Mouse (Mus musculus): ENCODE results near the gene Serf1.
"Not testable (repeated sequence)": the region's sequence is repeated elsewhere in the genome, so short reads cannot be mapped to it uniquely, and the experiment has no call there.

The Serf1 gene

DNA sequence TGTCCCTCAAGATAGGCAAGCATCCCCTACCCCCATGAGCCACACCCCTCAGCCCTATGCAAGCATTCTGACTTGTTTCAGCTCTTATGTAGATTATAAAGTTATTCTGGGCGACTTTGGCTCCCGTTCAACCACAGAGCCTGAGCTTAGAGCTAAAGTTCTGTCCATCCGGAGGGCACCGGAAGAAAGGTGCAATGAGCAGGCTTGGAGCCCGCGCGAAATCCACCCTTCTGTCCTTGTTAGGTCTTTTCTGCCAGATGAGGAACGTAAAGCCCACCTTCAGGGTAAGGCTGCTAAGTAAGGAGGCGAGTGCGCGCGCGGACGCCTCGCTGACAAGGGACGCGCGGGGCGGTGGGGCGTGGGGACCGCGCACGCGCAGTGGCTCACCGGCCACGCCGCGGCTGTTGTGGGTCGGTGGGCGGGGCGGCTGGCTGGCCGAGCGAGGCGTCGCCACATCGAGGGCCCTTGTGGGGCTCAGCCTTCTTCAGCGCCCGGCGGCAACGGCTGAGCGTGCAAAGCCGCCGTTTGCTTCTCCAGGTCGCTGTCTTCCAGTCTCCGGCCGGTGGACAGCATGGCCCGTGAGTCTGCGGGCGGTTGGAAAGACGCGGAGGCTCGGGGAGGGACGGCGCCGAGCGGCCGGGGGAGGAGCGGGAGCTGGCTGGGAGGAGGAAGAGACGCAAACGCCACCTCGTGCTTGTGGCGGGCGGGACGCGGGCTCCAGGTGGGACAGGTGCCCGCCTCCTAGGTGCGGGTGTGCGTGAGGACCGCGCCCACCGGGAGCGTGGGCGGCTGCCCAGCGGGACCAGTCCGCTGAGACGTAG, at the start of gene Serf1:
TSS of gene Serf1 (plus strand) at position 361 of the 821 bp plus-strand sequence.
- DNase-seq, result peak; percentile 98

DNA sequence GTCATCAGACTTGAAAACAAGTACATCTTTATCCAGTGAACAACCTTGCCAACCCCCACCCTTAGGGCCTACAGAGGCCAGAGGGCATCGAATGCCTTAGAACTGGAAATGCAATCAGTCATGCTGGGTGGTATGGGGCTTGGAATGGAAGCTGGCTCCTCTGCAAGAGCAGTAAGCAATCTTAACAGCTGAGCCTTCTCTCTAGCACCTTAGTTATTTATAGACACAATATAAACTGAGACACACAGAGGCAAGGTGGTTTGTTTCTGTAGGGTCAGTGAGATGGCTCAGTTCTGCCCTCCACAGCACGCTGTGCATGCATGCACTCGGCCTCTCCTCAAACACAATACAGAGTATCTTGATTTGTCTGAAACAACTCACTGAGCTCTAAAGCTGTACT, 43.9 kb upstream of the Serf1 start:
- DNase-seq, result no peak

DNA sequence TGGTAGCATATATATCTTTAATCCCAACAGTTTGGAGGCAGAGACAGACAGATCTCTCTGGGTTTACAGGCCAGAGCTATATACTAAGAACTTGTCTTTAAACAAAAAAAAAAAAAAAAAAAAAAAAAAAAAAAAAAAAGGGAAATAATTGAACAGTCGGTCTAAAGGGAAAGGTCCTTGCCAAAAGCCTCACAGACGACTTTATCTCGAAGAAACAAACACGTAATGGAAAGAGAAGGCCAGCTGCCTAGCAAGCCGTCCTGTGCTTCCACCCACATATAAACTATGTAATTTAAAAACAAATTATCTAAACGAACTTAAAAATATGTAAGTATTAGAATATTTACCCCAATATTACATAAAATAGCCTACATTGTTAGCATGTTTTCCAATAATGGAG, 40.0 kb upstream of the Serf1 start:
- no peak for DNase-seq

DNA sequence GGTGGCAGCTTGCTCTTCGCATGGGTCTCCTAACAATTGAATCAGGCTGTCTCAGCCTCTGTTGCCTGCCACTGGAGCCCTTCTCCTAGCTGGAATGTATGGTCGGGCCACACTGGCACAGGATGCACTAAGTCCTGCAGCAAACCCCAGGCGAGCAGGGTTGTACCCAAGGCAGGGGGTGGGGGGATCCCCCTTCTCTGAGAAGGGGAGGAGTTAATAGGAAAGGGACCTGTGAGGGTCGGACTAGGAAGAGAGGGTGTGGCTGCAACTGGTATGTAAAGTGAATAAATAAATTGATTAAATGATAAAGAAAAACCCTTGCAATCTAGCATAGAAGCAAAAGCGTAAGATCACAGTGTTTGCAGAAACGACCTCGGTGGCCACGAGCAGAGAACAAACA, 36.3 kb upstream of the Serf1 start:
- no peak for DNase-seq

DNA sequence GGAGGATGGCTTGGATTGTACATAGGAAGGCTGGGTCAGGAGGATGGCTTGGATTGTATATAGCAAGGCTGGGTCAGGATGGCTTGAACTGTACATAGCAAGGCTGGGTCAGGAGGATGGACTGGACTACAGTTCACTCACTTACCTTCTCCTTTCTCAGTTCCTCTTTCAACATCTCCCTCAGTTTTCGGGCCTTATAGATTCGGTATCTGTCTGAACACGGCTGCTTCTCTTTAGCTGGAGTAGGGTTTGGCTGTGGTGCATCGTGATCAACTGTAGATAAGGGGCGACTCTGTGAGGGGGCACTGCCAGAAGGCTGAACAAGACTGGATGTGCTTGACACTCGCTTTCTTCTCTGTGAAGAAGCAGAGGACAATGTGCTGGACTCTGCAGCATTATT, 9.0 kb upstream of the Serf1 start:
- no peak for DNase-seq

DNA sequence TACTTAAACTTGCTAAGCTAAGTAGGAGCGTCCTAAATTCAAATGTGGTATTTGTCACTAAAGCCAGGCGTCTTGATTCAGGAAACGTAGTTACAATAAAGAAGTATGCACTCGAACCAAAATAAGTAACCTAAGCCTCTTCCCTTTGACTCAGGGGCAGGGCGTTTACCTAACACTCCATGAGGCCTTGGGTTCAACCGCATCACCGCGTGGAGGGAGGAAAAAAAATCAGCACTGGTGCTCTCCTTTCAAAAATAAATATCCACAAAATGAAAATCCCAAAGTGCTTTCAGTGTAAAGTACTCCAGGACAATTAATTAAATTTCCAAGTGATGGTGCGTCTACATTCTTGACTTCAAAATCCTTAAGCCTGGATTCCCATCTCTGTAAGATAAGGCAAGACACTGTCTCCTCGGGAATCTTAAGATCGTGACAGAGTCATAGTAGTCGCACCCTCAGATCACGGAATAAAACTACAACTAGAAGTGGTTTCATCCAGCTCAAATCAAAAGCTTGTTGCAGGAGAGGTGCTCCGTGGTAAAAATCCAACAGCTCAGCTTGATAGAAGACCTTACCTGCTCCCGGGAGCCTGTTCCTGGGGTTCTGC, 4.7 kb upstream of the Serf1 start:
- peak; percentile 36 for DNase-seq

DNA sequence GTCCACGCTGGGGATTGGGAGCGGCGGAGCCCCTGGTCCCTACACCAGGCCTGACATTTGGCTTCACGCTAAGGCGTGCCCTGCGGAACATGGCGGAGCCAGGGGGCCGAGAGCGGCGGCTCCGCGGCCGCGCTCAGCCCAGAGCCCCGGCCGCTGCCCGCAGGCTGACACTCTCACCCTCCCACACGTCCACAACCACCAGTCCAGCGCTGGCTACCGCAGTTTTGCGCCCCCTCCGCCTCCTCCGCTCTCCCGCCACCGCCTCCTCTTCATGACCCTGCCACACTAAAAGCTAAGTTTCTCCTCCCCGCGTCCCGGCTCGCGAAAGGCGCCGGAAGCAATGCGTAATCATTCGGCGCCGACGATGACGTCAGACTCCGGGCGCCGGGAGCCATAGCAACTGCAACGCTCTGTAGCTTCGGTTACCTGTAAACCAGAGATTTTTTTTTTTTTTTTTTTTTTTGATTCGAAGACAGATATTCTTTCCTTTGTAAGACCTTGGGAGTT, 4.0 kb upstream of the Serf1 start, which contains the start of gene Bdp1:
TSS of gene Bdp1 (minus strand) at position 323 of the 507 bp plus-strand sequence.
- DNase-seq, result peak; percentile 99

DNA sequence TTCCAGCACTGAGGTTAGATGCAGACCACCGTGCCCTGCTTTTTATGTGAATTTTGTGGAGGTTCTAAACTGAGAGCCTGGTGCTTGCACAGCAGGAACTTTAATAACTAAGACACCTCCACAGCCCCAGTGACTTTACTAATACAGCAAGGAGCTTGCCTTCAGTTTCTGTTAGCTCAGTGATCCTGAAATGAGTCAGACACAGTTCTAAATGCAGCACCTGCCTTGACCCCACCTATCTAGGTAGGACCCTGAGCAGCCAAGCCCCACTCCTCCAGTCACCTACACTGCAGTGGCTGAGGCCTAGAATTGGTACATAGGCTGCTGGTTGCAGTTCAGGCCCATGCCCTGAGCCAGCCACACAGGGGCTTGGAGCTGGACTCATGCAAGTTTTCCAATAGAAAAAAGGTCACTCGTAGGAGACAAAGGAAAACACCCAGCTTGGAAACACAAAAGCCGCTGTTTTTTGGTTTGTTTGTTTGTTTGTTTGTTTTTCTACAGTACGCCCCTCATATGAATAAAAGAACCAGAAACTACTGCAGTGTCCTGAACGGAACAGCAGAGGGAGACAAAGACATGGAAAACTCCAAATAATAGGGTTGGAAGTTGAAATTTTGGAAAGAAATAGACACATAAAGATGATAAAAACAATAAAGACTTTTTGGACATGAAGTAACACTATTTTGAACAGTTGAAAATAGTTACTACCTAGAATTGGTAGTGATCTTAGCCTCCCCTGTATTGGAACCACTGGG, 4.6 kb downstream of the Serf1 start:
- peak; percentile 56 for DNase-seq

DNA sequence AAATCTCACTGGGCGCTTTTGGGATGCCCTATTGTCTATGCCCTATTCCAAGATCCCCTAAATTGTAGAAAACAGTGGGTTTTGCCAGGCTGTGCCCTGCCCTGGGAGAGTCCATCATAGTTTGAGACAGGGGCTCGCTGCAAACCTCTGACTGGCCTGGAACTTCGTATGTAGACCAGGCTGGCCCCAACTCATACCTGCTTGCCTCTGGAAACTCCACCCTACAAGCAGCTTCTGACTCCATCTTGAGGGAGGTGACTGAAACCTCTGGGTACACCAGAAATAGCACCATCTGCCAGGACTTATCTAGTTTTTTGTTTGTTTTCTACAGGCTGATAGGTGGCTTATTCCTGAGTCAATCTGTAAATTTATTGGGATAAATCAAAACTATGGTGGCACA, 16.2 kb downstream of the Serf1 start:
- DNase-seq, result peak; percentile 77

DNA sequence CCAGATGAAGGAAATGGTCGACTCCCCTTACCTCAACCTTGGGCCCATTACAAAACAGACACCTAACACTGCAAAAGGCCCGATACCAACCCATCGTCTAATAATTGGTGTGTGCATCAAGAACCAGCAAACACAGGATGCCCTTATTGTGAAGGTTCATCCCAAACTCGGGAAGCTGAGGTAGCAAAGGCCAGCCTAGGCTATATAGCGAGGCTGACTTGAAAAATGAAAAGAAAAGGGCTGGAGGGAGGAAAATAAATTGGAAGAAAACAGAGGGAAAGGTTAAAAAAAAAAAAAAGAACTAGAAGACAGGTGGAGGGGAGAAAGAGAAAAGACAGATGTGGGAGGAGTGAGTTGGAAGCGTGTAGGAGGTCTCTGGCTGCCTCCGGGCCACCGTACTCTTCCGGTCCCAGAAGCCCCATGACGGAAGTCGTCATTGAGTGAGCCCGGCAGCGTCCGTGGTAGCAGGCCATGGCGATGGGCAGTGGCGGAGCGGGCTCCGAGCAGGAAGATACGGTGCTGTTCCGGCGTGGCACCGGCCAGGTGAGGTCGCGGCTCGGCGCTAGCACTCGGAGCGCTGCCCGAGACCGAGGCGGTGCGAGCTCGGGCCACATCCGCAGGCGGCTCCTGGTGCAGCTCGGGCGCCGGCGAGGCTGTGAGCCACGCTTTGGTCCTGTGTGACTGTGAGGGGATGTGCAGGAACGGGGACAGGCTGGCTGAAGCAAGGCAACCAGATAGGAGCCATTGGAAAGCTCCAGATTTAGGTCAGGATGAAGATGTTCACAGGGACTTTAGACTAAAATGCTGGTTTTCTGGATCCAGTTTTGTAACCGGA, 16.8 kb downstream of the Serf1 start, which contains the start of gene Smn1:
TSS of gene Smn1 (plus strand) at position 430 of the 835 bp plus-strand sequence.
- peak; percentile 99 for DNase-seq

DNA sequence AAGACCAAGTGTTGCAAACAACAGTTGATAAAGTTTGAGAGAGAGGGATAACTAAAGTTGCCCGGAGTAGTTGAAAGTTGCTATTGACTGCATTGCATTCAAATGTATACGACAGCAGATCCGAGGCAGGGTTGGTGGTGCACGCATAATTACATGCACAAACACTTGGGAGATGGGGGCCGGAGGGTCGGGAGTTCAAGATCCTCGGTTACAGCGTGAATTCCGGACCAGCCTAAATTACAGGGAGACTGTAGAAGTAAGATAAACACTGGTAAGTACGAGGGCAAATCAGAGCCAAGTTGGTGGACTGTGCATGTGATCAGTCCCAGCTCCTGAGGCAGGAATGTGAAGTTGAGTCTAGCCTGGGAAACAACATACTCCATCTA, 17.4 kb downstream of the Serf1 start:
- DNase-seq, result peak; percentile 80

DNA sequence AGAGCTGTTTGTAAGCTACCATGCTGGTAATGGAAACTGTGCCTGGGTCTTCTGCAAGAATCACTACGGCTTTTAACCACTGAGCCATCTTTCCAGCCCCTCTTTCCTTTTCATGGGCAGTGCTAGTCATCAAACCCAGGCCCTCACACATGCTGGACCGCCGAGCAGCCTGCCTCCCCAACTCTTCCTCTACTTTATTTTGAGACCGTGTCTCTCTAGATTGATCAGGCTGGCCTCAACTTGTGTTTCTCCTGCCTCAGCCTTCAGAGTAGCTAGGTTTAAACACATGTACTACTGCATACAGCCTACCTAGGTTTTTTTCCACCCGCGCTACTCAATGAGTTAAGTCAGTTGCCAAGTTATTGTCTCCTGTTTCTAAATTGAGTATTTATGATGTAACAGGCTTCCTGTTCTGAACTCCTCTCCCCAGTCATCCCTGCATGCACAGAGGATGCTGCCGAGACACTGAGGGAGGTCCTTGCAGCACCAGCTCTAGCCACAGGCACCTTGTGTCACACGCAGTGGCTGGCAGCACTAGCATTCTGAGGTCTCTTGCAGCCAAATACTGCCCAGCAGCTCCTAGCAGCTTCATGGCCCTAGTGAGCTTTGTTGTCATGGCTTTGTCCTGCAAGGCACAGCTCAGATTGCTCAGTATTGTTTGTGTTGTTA, 34.0 kb downstream of the Serf1 start:
- DNase-seq, result peak; percentile 76

DNA sequence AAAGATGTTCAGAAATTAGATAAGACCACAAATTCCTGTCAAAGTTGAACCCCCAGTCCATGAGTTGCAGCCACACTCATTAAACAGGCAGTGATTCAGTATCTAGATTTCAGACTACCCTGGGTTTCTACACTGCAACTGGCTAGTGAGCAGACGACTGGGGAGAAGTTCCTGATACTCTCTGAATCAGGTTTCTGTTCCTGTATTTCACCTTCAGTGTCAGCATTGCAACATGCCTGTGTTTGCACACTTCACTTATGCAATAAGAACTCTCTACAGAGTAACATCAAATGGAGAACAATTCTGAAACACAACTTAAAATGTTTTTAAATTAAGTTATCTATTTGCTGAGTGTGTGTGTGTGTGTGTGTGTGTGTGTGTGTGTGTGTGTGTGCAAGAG, 44.8 kb downstream of the Serf1 start:
- DNase-seq, result peak; percentile 89

DNA sequence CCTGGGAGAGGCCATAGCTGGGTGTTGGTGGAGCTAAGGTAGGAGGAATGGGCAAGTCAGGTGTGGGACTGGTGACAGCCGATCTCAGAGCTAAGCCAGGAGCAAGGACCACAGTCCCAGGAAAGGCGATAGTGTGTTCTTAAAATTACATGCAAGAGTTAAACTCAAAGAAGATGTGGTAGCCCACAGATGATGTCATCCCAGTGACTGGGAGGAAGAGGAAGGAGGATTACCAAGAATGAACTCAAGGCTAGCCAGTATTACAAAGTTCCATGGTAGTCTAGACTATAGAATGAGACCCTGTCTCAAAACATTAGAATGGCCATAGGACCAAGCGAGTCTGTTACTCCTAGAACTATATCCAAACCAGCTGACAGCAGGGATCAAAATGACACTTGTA, 48.8 kb downstream of the Serf1 start:
- DNase-seq, result no peak

DNA sequence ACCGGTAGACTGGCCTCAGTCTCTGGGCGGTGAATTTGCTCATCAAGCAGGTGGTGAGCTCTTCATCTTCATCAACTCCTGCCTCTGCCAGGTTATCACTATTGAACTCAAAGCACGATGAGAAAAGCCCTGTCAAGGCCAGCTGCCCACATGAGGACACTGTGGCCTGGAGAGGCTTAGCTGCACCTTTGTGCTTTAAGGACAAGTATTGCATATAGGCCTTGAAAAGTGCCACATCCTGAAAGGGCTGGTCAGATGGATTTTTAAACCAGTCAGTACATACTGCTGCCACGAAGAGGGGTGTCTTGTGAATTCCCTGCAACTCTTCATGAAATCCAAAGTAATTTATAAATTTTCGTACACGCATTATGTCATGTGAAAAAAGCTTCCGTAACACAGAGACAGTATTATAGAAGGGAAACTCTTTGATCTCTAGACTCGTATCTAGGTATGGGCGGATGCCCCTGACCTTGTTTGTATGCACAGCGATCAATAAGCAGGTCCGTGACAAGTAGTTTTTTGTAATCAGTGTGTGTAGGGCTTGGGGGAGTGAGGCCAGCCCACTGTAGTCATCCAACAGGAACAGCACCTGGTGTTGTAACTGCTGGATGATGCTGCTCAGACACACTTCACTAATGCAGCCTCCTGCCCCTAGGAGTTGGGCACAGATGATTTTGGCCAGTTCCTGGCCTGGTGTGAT, 53.5 kb downstream of the Serf1 start:
- DNase-seq, result not testable (repeated sequence)

DNA sequence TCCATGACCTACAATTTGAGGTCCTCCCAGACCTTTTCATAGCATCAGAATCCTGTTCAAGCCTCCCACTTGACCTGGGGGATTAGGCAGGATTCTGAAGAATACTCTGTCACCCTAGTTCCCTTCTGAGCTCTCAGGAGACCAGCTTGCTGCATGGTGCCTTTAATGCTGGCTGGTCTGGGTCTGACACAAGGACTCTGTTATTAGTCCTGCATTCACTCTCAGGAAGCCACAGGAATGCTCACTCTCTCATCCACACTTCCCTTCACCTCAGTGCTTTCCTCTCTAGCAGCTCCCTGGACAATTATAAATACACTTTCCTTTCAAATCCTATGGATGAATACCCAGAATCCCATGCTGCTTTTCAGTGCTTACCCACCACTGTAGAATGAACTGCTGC, 54.7 kb downstream of the Serf1 start:
- DNase-seq, result not testable (repeated sequence)

All from heart, adult 11 months (tissue).